Mouse (Mus musculus): ENCODE measurements around the gene Rusc2. TPM values are rescaled to one million over a fixed set of nuclear protein-coding genes. Genes with fewer than 3 reads are reported as not detected.
A peak's percentile ranks its signal among the peaks of the same experiment; 100 is the strongest.

Gene Rusc2
- polyA plus RNA-seq, 1 experiment from 2014 or later: 11.5 TPM

DNA sequence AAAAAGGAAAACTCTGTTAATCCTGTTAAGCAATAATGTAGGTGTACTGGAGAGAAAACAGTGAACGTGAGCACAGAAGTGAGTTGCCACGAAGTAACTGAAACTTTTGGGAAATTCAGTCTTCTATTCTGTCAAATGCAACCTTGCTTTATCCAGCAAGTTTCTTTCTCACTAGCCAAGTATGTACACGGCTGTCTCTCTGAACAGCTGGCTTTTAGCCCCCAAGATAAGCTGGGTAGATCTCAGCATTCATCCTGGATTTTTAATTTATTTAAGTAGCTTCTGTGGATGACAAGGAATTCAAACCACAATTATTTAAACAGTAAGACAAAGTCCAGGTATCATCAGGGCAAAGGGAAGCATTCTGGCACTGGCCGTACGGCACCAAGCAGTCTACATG, 14.5 kb upstream of the Rusc2 start:
- H3K9ac ChIP-seq (ENCODE audit: low read length): no peak overlapping the region
- no peaks in the 10 kb centered on the region for H3K36me3 ChIP-seq (ENCODE audit: control insufficient read depth, insufficient read depth, low read length)
- ATAC-seq (ENCODE audit: low FRiP score, low TSS enrichment) (no peak), DNase-seq (ENCODE audit: low spot score) (no peak)
- no peak overlapping the region for H3K27ac ChIP-seq (replicated peaks)
- no peaks in the 10 kb centered on the region for H3K9me3 ChIP-seq (ENCODE audit: control insufficient read depth, low read length)
- H3K27me3 ChIP-seq (ENCODE audit: control insufficient read depth, insufficient read depth, low read length): no peaks in the 10 kb centered on the region
- WGBS: 59% methylated on average over 5 of the region's 5 CpGs
- H3K4me2 ChIP-seq (replicated peaks; ENCODE audit: low read depth): no peak overlapping the region
- TF ChIP-seq CTCF (IDR thresholded peaks at IDR 0.05; ENCODE audit: low read depth): no peak
- no peak for TF ChIP-seq EP300 (optimal IDR thresholded peaks at IDR 0.05)
- no peaks in the 10 kb centered on the region for H3K4me1 ChIP-seq (replicated peaks; ENCODE audit: control insufficient read depth, insufficient read depth)
- H3K4me3 ChIP-seq (ENCODE audit: low read depth, low read length): no peak overlapping the region

DNA sequence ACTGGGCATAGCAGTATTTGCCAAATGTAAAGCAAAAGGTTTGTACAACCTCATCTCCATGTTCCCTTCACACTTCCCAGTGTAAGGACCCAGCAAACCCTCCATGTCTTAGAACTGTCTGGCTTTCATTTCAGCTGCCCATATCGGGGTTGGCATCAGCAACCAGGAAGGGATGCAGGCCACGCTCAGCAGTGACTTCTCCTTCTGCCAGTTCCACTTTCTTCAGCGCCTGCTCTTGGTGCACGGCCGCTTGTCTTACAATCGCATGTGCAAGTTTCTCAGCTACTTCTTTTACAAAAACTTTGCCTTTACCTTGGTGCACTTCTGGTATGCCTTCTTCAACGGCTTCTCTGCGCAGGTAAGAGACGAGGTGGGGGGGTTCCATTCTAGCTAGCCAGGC, 14.0 kb upstream of the Rusc2 start:
- H3K36me3 ChIP-seq (ENCODE audit: control insufficient read depth, insufficient read depth, low read length): no peaks in the 10 kb centered on the region
- H3K9ac ChIP-seq (ENCODE audit: low read length): no peak overlapping the region
- ATAC-seq (ENCODE audit: low FRiP score, low TSS enrichment) (no peak), DNase-seq (ENCODE audit: low spot score) (no peak)
- 83% methylated on average over 9 of the region's 9 CpGs for WGBS
- no peak for TF ChIP-seq EP300 (optimal IDR thresholded peaks at IDR 0.05)
- no peak for TF ChIP-seq CTCF (IDR thresholded peaks at IDR 0.05; ENCODE audit: low read depth)
- H3K27me3 ChIP-seq (ENCODE audit: control insufficient read depth, insufficient read depth, low read length): no peaks in the 10 kb centered on the region
- H3K4me3 ChIP-seq (ENCODE audit: low read depth, low read length): no peak overlapping the region
- no peaks in the 10 kb centered on the region for H3K4me1 ChIP-seq (replicated peaks; ENCODE audit: control insufficient read depth, insufficient read depth)
- no peak overlapping the region for H3K27ac ChIP-seq (replicated peaks)
- no peak overlapping the region for H3K4me2 ChIP-seq (replicated peaks; ENCODE audit: low read depth)
- H3K9me3 ChIP-seq (ENCODE audit: control insufficient read depth, low read length): no peaks in the 10 kb centered on the region

GRCm38 (mm10) chr4:43371406-43371805, 10.4 kb upstream of the Rusc2 start:
- Histone ChIP-seq H3K4me3 (ENCODE audit: low read depth, low read length) (no peak overlapping the region), H3K9me3 (ENCODE audit: control insufficient read depth, low read length) (no peaks in the 10 kb centered on the region), H3K9ac (ENCODE audit: low read length) (no peak overlapping the region), H3K36me3 (ENCODE audit: control insufficient read depth, insufficient read depth, low read length) (no peaks in the 10 kb centered on the region), H3K27ac (replicated peaks) (no peak overlapping the region), H3K4me2 (replicated peaks; ENCODE audit: low read depth) (no peak overlapping the region), H3K27me3 (ENCODE audit: control insufficient read depth, insufficient read depth, low read length) (no peaks in the 10 kb centered on the region), H3K4me1 (replicated peaks; ENCODE audit: control insufficient read depth, insufficient read depth) (no peaks in the 10 kb centered on the region)
- WGBS: 35% methylated on average over 9 of the region's 11 CpGs
- DNase-seq (ENCODE audit: low spot score) (no peak), ATAC-seq (ENCODE audit: low FRiP score, low TSS enrichment) (no peak)
- no peak for TF ChIP-seq CTCF (IDR thresholded peaks at IDR 0.05; ENCODE audit: low read depth)
- TF ChIP-seq EP300 (optimal IDR thresholded peaks at IDR 0.05): no peak

GRCm38 (mm10) chr4:43372155-43372554, 9.6 kb upstream of the Rusc2 start:
- Histone ChIP-seq H3K4me1 (replicated peaks; ENCODE audit: control insufficient read depth, insufficient read depth) (no peaks in the 10 kb centered on the region), H3K4me2 (replicated peaks; ENCODE audit: low read depth) (no peak overlapping the region), H3K4me3 (ENCODE audit: low read depth, low read length) (no peak overlapping the region), H3K9ac (ENCODE audit: low read length) (no peak overlapping the region), H3K9me3 (ENCODE audit: control insufficient read depth, low read length) (no peaks in the 10 kb centered on the region), H3K27me3 (ENCODE audit: control insufficient read depth, insufficient read depth, low read length) (no peaks in the 10 kb centered on the region), H3K36me3 (ENCODE audit: control insufficient read depth, insufficient read depth, low read length) (no peaks in the 10 kb centered on the region), H3K27ac (replicated peaks) (no peak overlapping the region)
- ATAC-seq (ENCODE audit: low FRiP score, low TSS enrichment): no peak
- TF ChIP-seq EP300 (optimal IDR thresholded peaks at IDR 0.05): no peak
- peak; percentile 50 for TF ChIP-seq CTCF (IDR thresholded peaks at IDR 0.05; ENCODE audit: low read depth)
- WGBS: 52% methylated on average over 4 of the region's 4 CpGs
- no peak for DNase-seq (ENCODE audit: low spot score)

GRCm38 (mm10) chr4:43374266-43374665, 7.5 kb upstream of the Rusc2 start:
- Histone ChIP-seq H3K27ac (replicated peaks) (no peak overlapping the region), H3K36me3 (ENCODE audit: control insufficient read depth, insufficient read depth, low read length) (no peaks in the 10 kb centered on the region), H3K4me2 (replicated peaks; ENCODE audit: low read depth) (no peak overlapping the region), H3K27me3 (ENCODE audit: control insufficient read depth, insufficient read depth, low read length) (no peaks in the 10 kb centered on the region), H3K9me3 (ENCODE audit: control insufficient read depth, low read length) (no peaks in the 10 kb centered on the region), H3K4me3 (ENCODE audit: low read depth, low read length) (no peak overlapping the region), H3K4me1 (replicated peaks; ENCODE audit: control insufficient read depth, insufficient read depth) (no peaks in the 10 kb centered on the region), H3K9ac (ENCODE audit: low read length) (no peak overlapping the region)
- WGBS: 83% methylated on average over 4 of the region's 4 CpGs
- ATAC-seq (ENCODE audit: low FRiP score, low TSS enrichment): peak; percentile 18; the same call in 1 of the 2 replicates
- DNase-seq (ENCODE audit: low spot score): no peak
- no peak for TF ChIP-seq CTCF (IDR thresholded peaks at IDR 0.05; ENCODE audit: low read depth)
- no peak for TF ChIP-seq EP300 (optimal IDR thresholded peaks at IDR 0.05)

DNA sequence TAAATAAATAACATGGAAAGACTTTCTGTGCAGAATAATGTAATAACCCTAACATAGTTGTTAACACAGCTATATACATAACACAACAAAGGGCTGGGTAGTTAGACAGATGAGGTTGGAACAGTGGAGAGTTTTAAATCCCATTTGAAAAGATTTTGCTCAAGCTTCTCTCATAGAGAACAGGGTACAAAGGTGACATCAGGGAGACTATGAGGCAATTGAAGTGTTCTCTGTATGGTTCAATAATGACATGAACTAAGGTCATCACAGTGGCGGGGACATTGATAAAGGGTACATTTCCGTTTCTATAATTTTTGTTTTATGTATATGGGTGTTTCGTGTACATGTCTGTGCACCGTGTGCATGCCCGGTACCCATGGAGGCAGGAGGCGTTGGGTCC, 2.2 kb upstream of the Rusc2 start:
- TF ChIP-seq CTCF (IDR thresholded peaks at IDR 0.05; ENCODE audit: low read depth) (no peak), EP300 (optimal IDR thresholded peaks at IDR 0.05) (no peak)
- H3K4me3 ChIP-seq (ENCODE audit: low read depth, low read length): no peak overlapping the region
- no peak for ATAC-seq (ENCODE audit: low FRiP score, low TSS enrichment)
- no peaks in the 10 kb centered on the region for H3K36me3 ChIP-seq (ENCODE audit: control insufficient read depth, insufficient read depth, low read length)
- no peaks in the 10 kb centered on the region for H3K9me3 ChIP-seq (ENCODE audit: control insufficient read depth, low read length)
- H3K4me2 ChIP-seq (replicated peaks; ENCODE audit: low read depth): no peak overlapping the region
- H3K4me1 ChIP-seq (replicated peaks; ENCODE audit: control insufficient read depth, insufficient read depth): peaks cover 4% of the 10 kb centered on the region; the same call in 1 of the 2 replicates
- H3K9ac ChIP-seq (ENCODE audit: low read length): no peak overlapping the region
- no peak overlapping the region for H3K27ac ChIP-seq (replicated peaks)
- no peaks in the 10 kb centered on the region for H3K27me3 ChIP-seq (ENCODE audit: control insufficient read depth, insufficient read depth, low read length)
- DNase-seq (ENCODE audit: low spot score): no peak
- WGBS: 92% methylated on average over 6 of the region's 6 CpGs

All from stomach, postnatal 0 days (tissue).